Mouse (Mus musculus) mouse trophoblast stem cell (cell line): ENCODE results near the gene Akap11.

Source experiments
- in situ Hi-C, 2 experiments: fragments of 300-500 bp; cut with MseI, MboI; formaldehyde crosslinking; loops; 2 replicates in 1 of 2; 3 replicates in 1 of 2; pipeline ENCODE4 v1.15.1; 2025

Akap11 gene

GRCm38 (mm10) chr14:78528461-78529425 lies 7.9 kb downstream of the Akap11 start:
- in situ Hi-C loops = no loop called here

DNA sequence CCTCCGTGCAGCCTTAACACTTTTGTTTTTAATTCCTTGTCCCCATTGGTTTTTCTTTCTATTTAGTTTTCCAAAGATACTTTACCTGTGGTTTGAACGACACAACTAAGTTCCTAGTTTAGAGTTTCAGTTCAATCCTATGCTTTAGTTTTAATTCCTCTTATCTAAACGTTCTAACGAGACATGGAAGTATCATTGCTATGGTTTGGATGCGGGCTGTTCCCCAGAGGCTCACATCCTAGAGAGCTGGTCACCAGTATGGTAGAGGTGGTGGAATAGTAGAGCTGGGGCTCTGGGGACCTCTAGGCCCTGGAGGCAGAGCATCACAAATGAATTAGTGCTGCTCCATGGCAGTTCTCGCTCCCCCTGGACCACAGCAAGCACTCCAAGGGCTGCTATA lies 9.7 kb downstream of the Akap11 start:
- in situ Hi-C loops = no loop called here

- in situ Hi-C loops = no loop called here
These were observed 10.1 kb downstream of the Akap11 start for GRCm38 (mm10) chr14:78526475-78526874.

DNA sequence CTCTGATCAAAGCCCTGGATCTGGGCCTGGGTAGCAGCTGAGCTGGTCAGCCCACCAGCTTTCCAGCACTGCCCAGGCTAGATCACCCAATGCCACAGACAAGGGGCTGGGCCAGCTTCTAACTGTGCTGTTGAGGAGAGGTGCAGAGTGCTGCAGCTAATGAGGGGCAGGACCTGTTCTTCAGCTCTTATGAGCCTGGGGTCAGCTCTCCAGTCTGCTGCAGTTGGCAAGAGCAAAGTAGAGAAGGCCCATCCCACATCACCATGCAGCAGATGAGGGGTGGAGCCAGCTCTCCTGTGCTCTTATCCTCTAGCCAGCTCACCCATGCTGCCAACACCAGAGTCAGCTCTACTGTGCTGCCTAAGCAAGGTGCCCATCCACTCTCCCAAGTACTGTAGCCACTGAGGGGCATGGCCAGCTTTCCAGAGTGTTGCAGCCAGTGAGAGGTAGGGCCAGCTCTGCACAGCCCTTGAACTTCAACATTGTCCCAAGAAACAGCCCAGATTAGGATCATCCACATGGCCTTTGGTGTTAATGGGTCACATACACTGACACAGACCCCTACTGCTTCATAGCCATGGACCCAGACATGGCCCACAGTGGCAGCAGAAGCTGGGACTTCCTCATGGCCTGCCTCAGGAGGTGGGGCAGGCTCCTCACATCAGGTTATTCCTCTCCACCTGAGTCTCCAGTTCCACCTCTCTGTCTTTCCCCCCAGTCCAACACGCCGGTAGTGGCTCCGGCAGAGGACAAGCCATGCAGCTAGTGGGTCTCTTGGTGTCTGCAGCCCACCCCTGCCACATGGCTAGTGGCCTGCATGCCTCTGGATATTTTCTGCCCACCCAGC lies 10.8 kb downstream of the Akap11 start:
- in situ Hi-C loops = no loop called here

DNA sequence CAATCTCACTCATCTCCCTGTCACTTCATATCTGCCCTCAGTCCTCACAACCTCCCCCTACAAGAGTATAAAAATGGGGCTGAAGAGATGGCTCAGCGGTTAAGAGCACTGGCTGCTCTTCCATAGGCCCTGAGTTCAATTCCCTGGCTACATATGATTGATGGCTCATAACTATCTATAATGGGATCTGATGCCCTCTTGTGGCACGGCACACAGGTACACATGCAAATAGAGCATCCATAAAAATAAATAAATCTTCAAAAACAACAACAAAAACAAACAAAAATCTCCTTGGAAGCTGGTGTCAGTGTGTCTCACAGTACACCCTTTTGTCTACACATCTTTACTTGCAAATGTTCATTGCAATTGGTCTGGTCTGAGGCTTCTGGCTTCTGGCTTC lies 11.5 kb downstream of the Akap11 start:
- in situ Hi-C loops = no loop called here

DNA sequence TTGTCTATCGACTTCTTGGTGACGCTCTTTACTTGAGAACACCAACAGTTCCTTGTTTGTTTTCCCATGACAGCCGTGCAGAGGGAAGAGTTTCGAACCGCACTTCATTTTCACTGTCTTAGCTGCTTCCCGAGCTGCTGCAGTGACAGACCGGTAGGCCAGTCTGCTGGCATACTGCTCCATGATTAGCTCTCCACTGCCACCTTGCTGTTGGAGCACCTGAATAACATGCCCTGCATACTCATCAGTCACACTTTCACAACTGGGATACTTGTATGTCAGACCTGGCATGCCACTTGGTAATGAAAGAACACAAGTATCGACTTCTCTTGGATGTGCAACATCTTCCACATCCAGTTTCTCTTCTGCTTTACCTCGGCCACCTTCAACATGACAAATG lies 25.9 kb downstream of the Akap11 start:
- in situ Hi-C loops = no loop called here

- in situ Hi-C loops = no loop called here
These were observed 26.8 kb downstream of the Akap11 start for GRCm38 (mm10) chr14:78509791-78510190.

DNA sequence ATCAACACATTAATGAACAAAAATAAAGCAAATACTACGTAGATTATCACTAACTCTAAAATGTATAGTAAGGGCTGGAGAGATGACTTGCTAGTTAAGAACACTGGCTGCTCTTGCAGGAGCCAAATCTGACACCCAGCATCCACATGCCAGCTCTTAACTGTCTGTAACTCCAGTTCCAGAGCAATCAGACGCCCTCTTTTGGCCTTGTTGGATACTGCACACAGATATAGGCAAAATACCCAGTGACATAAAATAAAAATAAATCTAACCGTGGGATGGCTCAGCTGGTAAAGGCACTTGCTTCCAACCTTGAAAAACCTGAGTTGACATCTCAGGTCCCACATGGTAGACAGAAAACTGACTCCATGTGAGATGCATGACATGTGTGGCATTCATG lies 36.0 kb downstream of the Akap11 start:
- in situ Hi-C loops = no loop called here

DNA sequence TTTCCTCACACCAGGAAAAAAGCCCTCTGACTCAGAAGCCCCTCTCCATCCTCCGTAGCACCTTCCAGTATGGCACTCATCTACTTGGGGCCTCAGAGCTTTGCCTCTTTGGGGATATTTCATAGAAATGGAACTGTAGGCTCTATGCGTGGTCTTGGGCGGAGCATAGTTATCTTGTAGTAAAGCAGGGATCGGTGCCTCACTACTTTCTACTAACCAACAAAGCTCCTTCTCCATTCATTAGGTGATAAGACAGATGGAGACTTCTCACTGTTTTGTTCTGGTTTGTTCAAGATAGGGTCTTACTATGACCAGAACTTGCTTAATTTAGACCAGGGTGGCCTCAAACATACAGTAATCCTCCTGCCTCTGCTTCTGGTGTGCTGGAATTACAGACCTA lies 39.9 kb downstream of the Akap11 start:
- in situ Hi-C loops = no loop called here

DNA sequence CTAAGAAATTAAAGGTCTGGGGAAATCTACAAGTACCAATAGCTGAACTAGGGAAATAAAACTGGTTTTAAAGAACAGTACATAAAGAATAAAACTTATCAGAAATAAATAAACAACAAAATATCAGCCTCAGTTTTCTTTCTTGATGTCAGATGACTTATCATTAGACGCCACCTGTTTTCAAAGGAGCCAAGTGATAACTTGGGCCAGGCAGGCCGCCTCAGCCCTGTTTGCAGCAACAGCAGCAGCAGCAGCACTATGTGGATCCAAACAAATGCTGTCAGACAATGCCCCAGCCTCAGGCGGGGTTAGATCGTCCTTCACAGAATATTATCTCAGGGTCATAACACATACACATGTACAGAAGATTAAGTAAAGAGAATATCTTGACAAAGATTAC lies 41.4 kb downstream of the Akap11 start:
- in situ Hi-C loops = no loop called here

DNA sequence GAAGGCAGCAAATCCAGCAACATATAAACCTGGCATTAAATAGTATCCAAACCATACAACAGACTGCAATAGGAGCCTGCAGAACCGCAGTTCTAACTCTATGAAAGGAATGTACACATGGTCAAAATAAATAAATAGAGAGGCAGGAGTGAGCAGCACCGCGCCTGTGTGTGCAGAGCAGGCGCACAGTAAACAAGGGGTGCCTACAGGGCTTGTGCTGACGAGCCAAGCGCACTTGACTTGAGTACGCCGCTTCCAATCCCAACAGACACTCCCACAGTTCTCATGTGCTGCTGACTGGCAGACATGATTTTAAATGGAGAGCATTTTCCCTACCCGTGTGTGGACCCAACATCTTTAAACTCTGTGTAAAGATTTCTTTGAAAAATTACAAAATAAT lies 44.0 kb downstream of the Akap11 start:
- in situ Hi-C loops = no loop called here

GRCm38 (mm10) chr14:78491432-78491831 lies 45.2 kb downstream of the Akap11 start:
- in situ Hi-C loops = no loop called here

DNA sequence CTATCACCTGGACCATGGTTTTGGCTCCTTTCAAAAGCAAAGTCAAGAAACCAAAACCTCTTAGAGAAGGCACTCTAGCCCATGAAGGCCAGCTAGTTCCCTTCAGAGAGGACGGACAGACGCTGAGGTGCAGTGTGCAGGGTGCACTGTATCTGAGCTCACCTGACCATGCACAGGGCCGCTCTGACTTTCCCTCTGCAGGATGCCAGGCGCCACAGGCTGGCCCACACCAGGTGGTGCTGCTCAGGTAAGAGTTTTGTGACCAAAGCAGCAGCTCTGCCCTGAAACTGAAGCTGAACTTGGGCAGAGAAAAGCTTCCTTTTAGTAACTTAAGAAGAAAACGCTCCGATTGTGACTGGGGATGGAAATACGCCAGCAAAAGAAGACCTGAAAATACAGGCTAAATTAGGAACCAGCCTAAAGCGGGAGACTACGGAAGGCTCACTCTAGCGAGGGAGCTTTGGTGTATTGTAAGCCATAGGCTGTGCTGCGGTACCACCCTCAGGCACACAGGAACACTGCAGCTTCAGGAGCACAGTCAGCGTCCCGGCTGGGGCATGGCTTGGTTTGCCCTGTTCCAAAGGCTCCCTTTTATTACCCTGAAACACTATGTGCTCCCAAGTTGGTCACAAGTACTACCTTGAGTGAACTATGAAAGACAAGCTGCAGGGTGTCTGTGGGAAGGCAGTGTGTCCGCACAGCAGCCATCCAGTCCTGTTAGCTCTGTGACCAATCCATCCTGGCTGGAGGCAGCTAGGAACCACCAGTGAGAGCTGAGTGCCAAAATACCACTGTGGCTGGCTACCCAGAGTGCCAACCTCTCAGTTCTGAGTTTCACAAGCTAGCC lies 54.0 kb downstream of the Akap11 start:
- in situ Hi-C loops = loop anchor here in 1 of 2 experiments (10.0 kb wide), 1 partner anchor 198 kb away; no protein-coding TSS in a partner anchor

GRCm38 (mm10) chr14:78474058-78474457 lies 62.5 kb downstream of the Akap11 start:
- in situ Hi-C loops = no loop called here

DNA sequence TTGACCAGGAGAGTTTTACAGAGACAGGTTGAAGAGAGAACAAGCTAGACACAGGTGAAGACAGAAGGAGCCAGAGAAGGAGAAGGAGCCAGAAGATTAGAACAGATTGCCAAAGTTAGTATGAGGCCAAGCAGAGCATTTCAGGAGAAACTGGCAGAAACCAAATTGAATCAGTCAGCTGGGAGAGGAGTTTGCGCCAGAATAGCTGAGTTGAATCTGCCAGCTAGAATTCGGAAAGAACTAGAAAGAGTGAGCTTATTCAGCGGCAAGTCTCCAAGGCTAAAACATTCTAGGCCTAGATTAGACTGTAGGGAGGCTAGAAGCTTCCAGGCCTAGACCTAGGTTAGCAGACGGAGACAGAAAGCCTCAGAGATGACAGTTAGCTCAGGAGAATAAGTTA lies 65.9 kb downstream of the Akap11 start:
- in situ Hi-C loops = no loop called here

GRCm38 (mm10) chr14:78468991-78469390 lies 67.6 kb downstream of the Akap11 start:
- in situ Hi-C loops = no loop called here

- in situ Hi-C loops = no loop called here
These were observed 68.6 kb downstream of the Akap11 start for GRCm38 (mm10) chr14:78467994-78468393.

- in situ Hi-C loops = no loop called here
These were observed 72.3 kb downstream of the Akap11 start for GRCm38 (mm10) chr14:78464353-78464752.

GRCm38 (mm10) chr14:78459121-78459520 lies 77.5 kb downstream of the Akap11 start:
- in situ Hi-C loops = no loop called here

DNA sequence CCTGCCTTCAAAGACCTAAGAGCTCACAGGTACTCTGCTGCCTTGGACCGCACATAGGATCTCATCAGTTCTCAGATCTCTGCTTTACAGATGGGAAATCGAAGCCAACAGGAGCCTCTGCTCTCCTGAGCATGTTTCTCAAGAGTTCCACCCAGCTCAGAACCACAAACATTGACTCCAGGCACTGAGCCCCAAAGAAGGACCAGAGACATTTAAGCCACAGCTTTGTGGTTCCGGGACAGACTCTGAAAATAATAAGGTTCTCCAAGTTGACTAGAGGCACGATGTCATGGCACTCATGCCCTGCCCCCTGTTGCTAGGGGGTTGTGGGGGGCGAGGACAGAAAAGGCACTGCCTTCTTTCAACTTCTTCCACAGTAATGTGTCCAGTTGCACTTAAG lies 77.9 kb downstream of the Akap11 start:
- in situ Hi-C loops = no loop called here

DNA sequence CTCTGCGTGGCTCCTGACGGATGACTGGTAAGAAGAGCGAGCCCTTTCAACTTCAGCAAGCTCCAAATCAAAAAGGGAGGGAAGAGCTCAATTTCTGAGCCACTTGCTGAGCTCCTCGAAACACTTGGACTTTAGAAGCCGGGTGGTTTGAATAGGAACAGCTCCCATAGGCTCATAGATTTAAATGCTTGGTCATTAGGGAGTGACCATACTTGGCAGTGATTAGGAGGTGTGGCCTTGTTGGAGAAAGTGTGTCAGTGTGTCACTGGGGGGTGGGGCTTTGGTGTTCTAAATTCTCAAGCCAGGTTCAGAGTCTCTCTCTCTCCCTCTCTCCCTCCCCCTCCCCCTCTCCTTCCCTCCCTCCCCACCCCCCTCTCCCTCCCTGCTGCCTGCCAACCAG lies 81.6 kb downstream of the Akap11 start:
- in situ Hi-C loops = no loop called here
